Mouse (Mus musculus) monocyte, adult 2 months (primary cell): Measurements from ENCODE around the gene Zfp787.
"Not testable (repeated sequence)": the region's sequence is repeated elsewhere in the genome, so short reads cannot be mapped to it uniquely, and the experiment has no call there.

ENCODE experiments used
- DNase-seq, 2 experiments: peaks; one replicate each; pipeline ENCODE4 v3.0.0; 2022; ENCODE audit warnings: low spot score in 2 of 2, low read depth in 1 of 2

Gene Zfp787

DNA sequence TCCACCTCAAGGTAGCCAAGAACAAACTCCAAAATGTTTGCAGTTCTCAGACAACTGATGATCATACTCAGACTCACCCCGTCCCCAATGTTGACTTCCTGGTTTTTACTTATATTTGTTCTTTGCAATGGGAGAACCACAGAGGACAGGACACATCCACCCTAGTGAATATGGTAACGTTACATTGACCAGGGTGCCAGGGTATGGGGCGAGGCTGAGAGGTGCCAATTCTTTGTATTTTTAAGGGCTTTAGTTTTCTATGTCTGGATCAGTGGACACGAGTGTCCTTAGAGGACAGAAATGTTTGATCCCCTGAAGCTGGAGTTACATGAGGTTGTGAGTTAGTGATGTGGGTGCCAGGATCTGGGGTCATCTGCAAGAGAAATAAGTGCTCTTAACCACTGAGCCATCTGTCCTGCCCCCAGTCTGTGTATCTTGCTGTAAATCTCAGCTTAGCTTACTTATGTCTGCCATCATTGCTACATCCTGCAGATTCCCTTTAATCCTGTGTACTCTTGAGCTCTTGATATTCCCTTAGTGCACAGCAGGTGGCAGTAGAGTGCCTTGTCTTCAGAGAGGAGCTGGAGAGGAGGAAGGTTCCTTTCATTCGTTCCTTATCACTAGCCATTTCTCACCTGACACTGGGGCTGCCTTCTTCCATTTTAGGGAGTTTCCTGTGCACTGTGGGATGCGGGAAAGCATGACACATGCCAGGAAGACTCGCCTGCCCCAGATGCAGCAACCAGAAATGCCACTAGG lies 28.9 kb downstream of the Zfp787 start:
- peak; percentile 18 to 43 for DNase-seq

DNA sequence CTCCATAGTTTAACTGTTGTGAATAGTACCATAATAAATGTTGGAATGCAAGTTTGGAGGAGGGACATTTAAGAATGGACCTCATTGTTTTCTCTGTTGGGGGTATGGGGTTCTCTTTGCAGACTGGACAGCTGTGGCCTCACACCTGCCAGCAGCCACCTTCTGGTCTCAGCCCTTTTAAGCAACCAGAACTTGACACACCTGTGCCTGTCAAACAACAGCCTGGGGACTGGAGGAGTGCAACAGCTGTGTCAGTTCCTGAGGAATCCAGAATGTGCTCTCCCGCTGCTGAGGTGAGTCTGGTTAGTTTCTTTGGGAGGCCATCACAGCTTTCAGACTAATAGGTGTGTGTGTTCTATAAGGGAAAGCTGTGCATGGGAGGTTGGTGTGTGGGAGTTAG lies 34.7 kb downstream of the Zfp787 start:
- not testable (repeated sequence) for DNase-seq

DNA sequence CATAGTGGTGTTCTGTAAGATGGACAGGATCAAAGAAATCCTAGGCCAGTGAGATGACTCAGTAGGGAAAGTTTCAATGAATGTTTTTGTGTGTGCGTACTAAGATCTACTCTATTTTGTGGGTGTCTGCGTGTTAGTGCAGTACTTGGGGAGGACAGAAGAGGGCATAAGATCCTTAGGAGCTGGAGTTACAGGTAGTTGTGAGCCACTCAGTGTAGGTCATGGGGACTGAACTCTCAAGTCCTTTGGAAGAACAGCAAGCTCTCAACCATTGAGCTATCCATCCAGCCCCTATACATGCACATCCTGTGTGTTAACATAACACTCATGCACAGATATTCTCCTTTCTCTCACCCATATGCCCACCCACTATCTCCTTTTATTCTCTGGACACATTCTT lies 35.7 kb downstream of the Zfp787 start:
- DNase-seq, result not testable (repeated sequence)

DNA sequence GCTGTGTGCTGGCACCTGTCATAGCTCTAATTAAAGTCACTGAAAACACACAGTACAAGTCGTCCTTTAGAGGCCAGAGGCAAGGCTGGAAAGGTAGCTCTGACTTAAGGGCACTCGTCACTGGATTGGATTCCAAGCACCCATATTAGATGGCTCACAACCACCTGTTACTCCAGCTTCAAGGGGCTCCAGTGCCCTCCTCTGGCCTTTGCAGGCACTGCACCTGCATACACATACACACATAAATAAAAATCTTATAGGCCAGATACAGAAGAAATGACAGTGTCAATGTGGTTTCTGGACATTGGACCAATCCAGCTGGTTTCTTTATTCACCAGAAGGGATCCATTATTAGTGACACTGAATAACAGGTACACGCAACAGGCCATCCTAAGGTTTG lies 36.3 kb downstream of the Zfp787 start:
- no peak for DNase-seq
